ENCODE assay signal across 7 mouse cellular contexts in the genomic region with DNA sequence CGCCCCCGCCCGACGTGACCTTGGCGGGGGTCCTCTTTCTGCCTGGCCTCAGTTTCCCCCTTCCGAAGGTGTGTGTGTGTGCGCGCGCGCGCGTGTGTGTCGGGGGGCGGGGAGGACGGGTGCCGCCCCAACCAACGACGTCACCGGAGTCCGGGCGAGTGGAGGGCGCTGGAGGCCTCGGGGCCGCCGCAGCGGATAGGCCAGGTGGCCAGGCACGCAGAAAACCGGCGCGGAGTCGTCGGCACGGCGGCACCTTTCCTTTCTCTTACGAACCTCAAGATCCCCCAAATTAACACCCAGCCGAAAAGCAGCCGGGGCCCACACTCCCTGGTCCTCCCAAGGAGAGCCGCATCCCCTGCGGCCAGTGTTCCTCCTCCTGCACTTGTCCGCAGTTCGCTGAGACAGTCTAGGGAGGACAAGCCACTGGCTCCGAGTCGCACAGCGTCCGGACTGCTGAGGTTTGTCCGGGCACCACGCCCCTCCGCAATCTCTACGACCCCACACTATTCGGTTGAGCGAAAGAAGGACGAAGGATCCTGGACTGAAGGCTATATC.
DNase-seq lines count a peak whose midpoint lies in the region; ATAC-seq lines count a peak whose summit lies in the region.

No protein-coding gene starts in this region.

- H3K36me3 ChIP-seq in forebrain, embryonic 16.5 days (ENCODE audit: control insufficient read depth, insufficient read depth) = no peaks in the 10 kb centered on the region
- H3K36me3 ChIP-seq in hindbrain, embryonic 13.5 days = no peaks in the 10 kb centered on the region
- 0 out of 2 replicates have a peak, but pooled peaks cover 2% of the 10 kb centered on the region for H3K36me3 ChIP-seq in limb, embryonic 13.5 days
- H3K36me3 ChIP-seq in midbrain, embryonic 11.5 days (ENCODE audit: control insufficient read depth, insufficient read depth, low read length) = no peaks in the 10 kb centered on the region
- no peaks in the 10 kb centered on the region for H3K36me3 ChIP-seq in stomach, embryonic 15.5 days

- WGBS in forebrain, embryonic 16.5 days = under 1% methylated on average over 39 of the region's 52 CpGs
- WGBS in hindbrain, embryonic 13.5 days = under 1% methylated on average over 32 of the region's 52 CpGs
- 0% methylated on average over 51 of the region's 52 CpGs for WGBS in limb, embryonic 13.5 days
- under 1% methylated on average over 48 of the region's 52 CpGs for WGBS in midbrain, embryonic 11.5 days
- under 1% methylated on average over 51 of the region's 52 CpGs for WGBS in stomach, embryonic 15.5 days

- peak overlapping the region; percentile 95 for H3K4me2 ChIP-seq in forebrain, embryonic 16.5 days (ENCODE audit: low read length)
- peak overlapping the region; percentile 95 for H3K4me2 ChIP-seq in hindbrain, embryonic 13.5 days
- peak overlapping the region; percentile 82 for H3K4me2 ChIP-seq in limb, embryonic 13.5 days (replicated peaks)
- peak overlapping the region; percentile 99 for H3K4me2 ChIP-seq in midbrain, embryonic 11.5 days
- peak overlapping the region; percentile 92 for H3K4me2 ChIP-seq in stomach, embryonic 15.5 days

- H3K9ac ChIP-seq in forebrain, embryonic 16.5 days (replicated peaks; ENCODE audit: low read depth, low read length) = peak overlapping the region; percentile 79
- peak overlapping the region; percentile 94 for H3K9ac ChIP-seq in hindbrain, embryonic 13.5 days
- peak overlapping the region; percentile 82 for H3K9ac ChIP-seq in limb, embryonic 13.5 days
- H3K9ac ChIP-seq in midbrain, embryonic 11.5 days (ENCODE audit: low read length) = peak overlapping the region; percentile 78
- peak overlapping the region; percentile 32 for H3K9ac ChIP-seq in stomach, embryonic 15.5 days

- H3K4me1 ChIP-seq in forebrain, embryonic 16.5 days (replicated peaks; ENCODE audit: control insufficient read depth, insufficient read depth, low read length) = peaks cover 20% of the 10 kb centered on the region
- peaks cover 44% of the 10 kb centered on the region for H3K4me1 ChIP-seq in hindbrain, embryonic 13.5 days (replicated peaks)
- peaks cover 22% of the 10 kb centered on the region for H3K4me1 ChIP-seq in limb, embryonic 13.5 days
- peaks cover 19% of the 10 kb centered on the region for H3K4me1 ChIP-seq in midbrain, embryonic 11.5 days (ENCODE audit: control insufficient read depth, insufficient read depth, low read length)
- peaks cover 18% of the 10 kb centered on the region for H3K4me1 ChIP-seq in stomach, embryonic 15.5 days

- H3K9me3 ChIP-seq in forebrain, embryonic 16.5 days (ENCODE audit: control insufficient read depth, low read length) = no peaks in the 10 kb centered on the region
- H3K9me3 ChIP-seq in hindbrain, embryonic 13.5 days = no peaks in the 10 kb centered on the region
- no peaks in the 10 kb centered on the region for H3K9me3 ChIP-seq in limb, embryonic 13.5 days
- H3K9me3 ChIP-seq in midbrain, embryonic 11.5 days (ENCODE audit: control insufficient read depth, low read length) = no peaks in the 10 kb centered on the region
- H3K9me3 ChIP-seq in stomach, embryonic 15.5 days = no peaks in the 10 kb centered on the region

- peak; percentile 42 for DNase-seq in ZHBTc4 (ENCODE audit: low read depth, low spot score)
- peak; percentile 83 to 84 for DNase-seq in cerebellum, adult 18-20 months
- DNase-seq in midbrain, embryonic 11.5 days (ENCODE audit: low spot score, missing footprints) = peak; percentile 95

- peak; percentile 56 for ATAC-seq in forebrain, embryonic 16.5 days
- peak; percentile 76 for ATAC-seq in hindbrain, embryonic 13.5 days (ENCODE audit: low FRiP score)
- ATAC-seq in limb, embryonic 13.5 days (ENCODE audit: low FRiP score, low read depth) = peak; percentile 44
- peak; percentile 72 for ATAC-seq in midbrain, embryonic 11.5 days (ENCODE audit: low FRiP score)
- peak; percentile 53; the same call in 1 of the 2 replicates for ATAC-seq in stomach, embryonic 15.5 days (ENCODE audit: insufficient read depth, low FRiP score, low read depth)

- peak overlapping the region; percentile 85 for H3K4me3 ChIP-seq in forebrain, embryonic 16.5 days (replicated peaks; ENCODE audit: low read length)
- H3K4me3 ChIP-seq in hindbrain, embryonic 13.5 days = peak overlapping the region; percentile 78
- peak overlapping the region; percentile 81 for H3K4me3 ChIP-seq in limb, embryonic 13.5 days
- H3K4me3 ChIP-seq in midbrain, embryonic 11.5 days (ENCODE audit: low read depth, low read length) = peak overlapping the region; percentile 71
- peak overlapping the region; percentile 56 for H3K4me3 ChIP-seq in stomach, embryonic 15.5 days (replicated peaks)

- no peak overlapping the region; the same call in 1 of the 2 replicates for H3K27ac ChIP-seq in forebrain, embryonic 16.5 days (ENCODE audit: low read length)
- peak overlapping the region; percentile 77 for H3K27ac ChIP-seq in hindbrain, embryonic 13.5 days
- H3K27ac ChIP-seq in limb, embryonic 13.5 days = no peak overlapping the region
- 0 out of 2 replicates have a peak overlapping the region, but pooled peaks have one; percentile 35 for H3K27ac ChIP-seq in midbrain, embryonic 11.5 days (ENCODE audit: low read depth, low read length)
- H3K27ac ChIP-seq in stomach, embryonic 15.5 days = no peak overlapping the region

- H3K27me3 ChIP-seq in forebrain, embryonic 16.5 days (replicated peaks; ENCODE audit: control insufficient read depth, insufficient read depth, low read length) = no peaks in the 10 kb centered on the region
- H3K27me3 ChIP-seq in hindbrain, embryonic 13.5 days = no peaks in the 10 kb centered on the region
- 0 out of 2 replicates have a peak, but pooled peaks cover 11% of the 10 kb centered on the region for H3K27me3 ChIP-seq in limb, embryonic 13.5 days
- H3K27me3 ChIP-seq in midbrain, embryonic 11.5 days (ENCODE audit: control insufficient read depth, insufficient read depth, low read length) = no peaks in the 10 kb centered on the region; the same call in 1 of the 2 replicates
- H3K27me3 ChIP-seq in stomach, embryonic 15.5 days (replicated peaks) = 0 out of 2 replicates have a peak, but pooled peaks cover 5% of the 10 kb centered on the region

Comparison
In these comparisons a context has a peak if more than half of its experiments do, and no peak if none do; other contexts are left out.
1. DNase-seq: peak in every context shown above with its lines; median percentile 95 in midbrain, embryonic 11.5 days; 84 in cerebellum, adult 18-20 months; 42 in ZHBTc4.
2. H3K27ac ChIP-seq: peak in hindbrain, embryonic 13.5 days (single experiment) and midbrain, embryonic 11.5 days (single experiment); none in forebrain, embryonic 16.5 days (single experiment), limb, embryonic 13.5 days (single experiment) and stomach, embryonic 15.5 days (single experiment).
3. H3K9ac ChIP-seq: peak in every context shown above with its lines; median percentile 94 in hindbrain, embryonic 13.5 days; 82 in limb, embryonic 13.5 days; 79 in forebrain, embryonic 16.5 days; 78 in midbrain, embryonic 11.5 days; 32 in stomach, embryonic 15.5 days.
4. Peak in every context shown above with its lines, with median percentiles within 50 percentile points of each other: ATAC-seq, H3K4me2 ChIP-seq and H3K4me3 ChIP-seq.